Mouse (Mus musculus): ENCODE measurements around the gene Anp32a. TPM values are rescaled to one million over a fixed set of nuclear protein-coding genes. Genes with fewer than 3 reads are reported as not detected.

Anp32a gene
- total and polyA plus RNA-seq, 2 experiments from 2014 or later = 110 to 130 TPM

GRCm38 (mm10) chr9:62368256-62368905 lies 27.3 kb downstream of the Anp32a start:
- no peak for ATAC-seq
- Histone ChIP-seq H3K9ac (no peak overlapping the region), H3K9me3 (ENCODE audit: low read length) (no peaks in the 10 kb centered on the region), H3K4me2 (ENCODE audit: low read depth) (no peak overlapping the region), H3K36me3 (ENCODE audit: insufficient read depth) (peaks cover 13% of the 10 kb centered on the region), H3K27ac (ENCODE audit: low read depth, low read length) (no peak overlapping the region; the same call in 1 of the 2 replicates), H3K4me3 (ENCODE audit: low read depth, low read length) (no peak overlapping the region), H3K27me3 (ENCODE audit: insufficient read depth, low read length) (no peaks in the 10 kb centered on the region), H3K4me1 (ENCODE audit: insufficient read depth) (peaks cover 36% of the 10 kb centered on the region)
- WGBS = 76% methylated on average over 6 of the region's 6 CpGs
- DNase-seq = no peak
- no peak for TF ChIP-seq CTCF (IDR thresholded peaks at IDR 0.05; ENCODE audit: low read depth)

GRCm38 (mm10) chr9:62369172-62369571 lies 28.1 kb downstream of the Anp32a start:
- H3K9ac ChIP-seq = no peak overlapping the region
- no peak for TF ChIP-seq CTCF (IDR thresholded peaks at IDR 0.05; ENCODE audit: low read depth)
- DNase-seq (no peak), ATAC-seq (no peak)
- H3K4me2 ChIP-seq (ENCODE audit: low read depth) = no peak overlapping the region
- WGBS = 90% methylated on average over 6 of the region's 6 CpGs
- H3K27ac ChIP-seq (ENCODE audit: low read depth, low read length) = no peak overlapping the region
- no peaks in the 10 kb centered on the region for H3K27me3 ChIP-seq (ENCODE audit: insufficient read depth, low read length)
- no peak overlapping the region for H3K4me3 ChIP-seq (ENCODE audit: low read depth, low read length)
- H3K36me3 ChIP-seq (ENCODE audit: insufficient read depth) = peaks cover 20% of the 10 kb centered on the region
- no peaks in the 10 kb centered on the region for H3K9me3 ChIP-seq (ENCODE audit: low read length)
- peaks cover 36% of the 10 kb centered on the region for H3K4me1 ChIP-seq (ENCODE audit: insufficient read depth)

- no peak overlapping the region for H3K9ac ChIP-seq
- peaks cover 28% of the 10 kb centered on the region for H3K4me1 ChIP-seq (ENCODE audit: insufficient read depth)
- H3K36me3 ChIP-seq (ENCODE audit: insufficient read depth) = peaks cover 28% of the 10 kb centered on the region
- no peaks in the 10 kb centered on the region for H3K27me3 ChIP-seq (ENCODE audit: insufficient read depth, low read length)
- DNase-seq (no peak), ATAC-seq (no peak)
- no peaks in the 10 kb centered on the region for H3K9me3 ChIP-seq (ENCODE audit: low read length)
- H3K4me2 ChIP-seq (ENCODE audit: low read depth) = no peak overlapping the region
- no peak overlapping the region for H3K27ac ChIP-seq (ENCODE audit: low read depth, low read length)
- H3K4me3 ChIP-seq (ENCODE audit: low read depth, low read length) = no peak overlapping the region
- 68% methylated on average over 9 of the region's 9 CpGs for WGBS
- TF ChIP-seq CTCF (IDR thresholded peaks at IDR 0.05; ENCODE audit: low read depth) = no peak
These were observed 29.1 kb downstream of the Anp32a start for GRCm38 (mm10) chr9:62370186-62370585.

DNA sequence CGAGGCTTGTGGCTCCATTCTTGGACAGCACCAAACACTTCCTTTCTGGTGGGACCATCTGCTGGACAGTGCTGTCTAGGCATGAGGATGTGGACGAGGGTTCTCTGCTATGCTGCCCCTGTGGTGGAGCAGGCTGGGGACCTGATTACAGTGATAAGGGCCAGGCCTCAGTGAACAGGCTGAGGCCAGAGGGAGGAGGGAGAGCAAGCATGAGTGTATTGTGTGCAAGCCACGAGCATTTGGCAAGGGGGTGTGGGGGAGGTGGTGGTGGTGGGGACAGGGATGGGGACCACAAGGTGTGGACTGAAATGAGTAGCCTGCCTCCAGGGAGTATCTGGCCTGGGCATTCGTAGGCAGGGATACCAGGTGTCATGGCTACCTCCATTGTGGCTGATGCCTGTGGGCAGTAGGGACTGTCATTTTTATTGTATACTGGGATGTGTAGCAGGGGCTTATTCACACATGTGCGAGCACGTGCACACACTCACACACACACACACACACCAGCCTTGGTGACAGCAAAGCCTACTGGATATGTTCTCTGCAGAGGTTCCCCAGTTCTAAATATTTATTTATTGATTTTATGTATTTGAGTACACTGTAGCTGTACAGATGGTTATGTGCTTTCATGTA lies 29.7 kb downstream of the Anp32a start:
- H3K9me3 ChIP-seq (ENCODE audit: low read length) = no peaks in the 10 kb centered on the region
- no peak overlapping the region for H3K9ac ChIP-seq
- peaks cover 33% of the 10 kb centered on the region for H3K36me3 ChIP-seq (ENCODE audit: insufficient read depth)
- H3K27me3 ChIP-seq (ENCODE audit: insufficient read depth, low read length) = no peaks in the 10 kb centered on the region
- H3K4me2 ChIP-seq (ENCODE audit: low read depth) = no peak overlapping the region
- no peak overlapping the region for H3K27ac ChIP-seq (ENCODE audit: low read depth, low read length)
- no peak for TF ChIP-seq CTCF (IDR thresholded peaks at IDR 0.05; ENCODE audit: low read depth)
- DNase-seq (no peak), ATAC-seq (no peak)
- H3K4me3 ChIP-seq (ENCODE audit: low read depth, low read length) = no peak overlapping the region
- H3K4me1 ChIP-seq (ENCODE audit: insufficient read depth) = peaks cover 22% of the 10 kb centered on the region
- WGBS = 61% methylated on average over 6 of the region's 6 CpGs

DNA sequence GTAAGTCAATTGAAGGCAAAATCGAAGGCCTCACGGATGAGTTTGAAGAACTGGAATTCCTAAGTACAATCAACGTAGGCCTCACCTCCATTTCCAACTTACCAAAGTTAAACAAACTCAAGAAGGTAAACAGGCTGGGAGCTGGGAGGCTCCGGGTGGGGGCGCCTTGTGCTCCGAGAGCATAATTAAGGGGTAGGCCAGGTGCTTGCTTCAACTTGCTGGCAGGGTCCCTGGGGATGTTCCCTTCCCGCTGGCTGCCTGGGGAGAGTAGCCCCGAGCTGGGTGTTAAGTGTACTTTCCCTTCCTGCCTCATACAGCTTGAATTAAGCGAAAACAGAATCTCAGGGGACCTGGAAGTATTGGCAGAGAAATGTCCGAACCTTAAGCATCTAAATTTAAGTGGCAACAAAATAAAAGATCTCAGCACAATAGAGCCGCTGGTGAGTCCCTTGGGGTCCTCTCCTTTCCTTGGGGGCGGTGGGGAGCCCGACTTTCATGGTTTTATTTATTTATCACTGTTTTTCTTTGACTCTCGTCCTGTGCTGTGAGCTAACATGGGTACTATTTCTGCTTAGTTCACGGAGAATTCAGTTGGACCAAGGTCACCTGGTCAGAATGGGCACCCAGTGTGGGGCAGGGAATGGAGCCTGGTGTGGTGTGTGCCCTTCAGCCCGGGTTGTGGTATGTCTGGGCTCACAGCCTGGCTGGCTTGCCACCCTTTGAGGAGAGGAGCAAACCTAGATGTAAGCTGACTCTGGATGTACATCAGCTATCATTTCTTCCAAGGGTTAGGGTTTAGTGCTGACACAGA lies 30.9 kb downstream of the Anp32a start:
- 76% methylated on average over 16 of the region's 16 CpGs for WGBS
- Histone ChIP-seq H3K4me3 (ENCODE audit: low read depth, low read length) (no peak overlapping the region), H3K4me2 (ENCODE audit: low read depth) (no peak overlapping the region), H3K9ac (no peak overlapping the region), H3K27ac (ENCODE audit: low read depth, low read length) (no peak overlapping the region), H3K9me3 (ENCODE audit: low read length) (no peaks in the 10 kb centered on the region), H3K27me3 (ENCODE audit: insufficient read depth, low read length) (no peaks in the 10 kb centered on the region), H3K4me1 (ENCODE audit: insufficient read depth) (peaks cover 11% of the 10 kb centered on the region; the same call in 1 of the 2 replicates), H3K36me3 (ENCODE audit: insufficient read depth) (peaks cover 45% of the 10 kb centered on the region)
- DNase-seq = no peak
- no peak for TF ChIP-seq CTCF (IDR thresholded peaks at IDR 0.05; ENCODE audit: low read depth)
- no peak for ATAC-seq

DNA sequence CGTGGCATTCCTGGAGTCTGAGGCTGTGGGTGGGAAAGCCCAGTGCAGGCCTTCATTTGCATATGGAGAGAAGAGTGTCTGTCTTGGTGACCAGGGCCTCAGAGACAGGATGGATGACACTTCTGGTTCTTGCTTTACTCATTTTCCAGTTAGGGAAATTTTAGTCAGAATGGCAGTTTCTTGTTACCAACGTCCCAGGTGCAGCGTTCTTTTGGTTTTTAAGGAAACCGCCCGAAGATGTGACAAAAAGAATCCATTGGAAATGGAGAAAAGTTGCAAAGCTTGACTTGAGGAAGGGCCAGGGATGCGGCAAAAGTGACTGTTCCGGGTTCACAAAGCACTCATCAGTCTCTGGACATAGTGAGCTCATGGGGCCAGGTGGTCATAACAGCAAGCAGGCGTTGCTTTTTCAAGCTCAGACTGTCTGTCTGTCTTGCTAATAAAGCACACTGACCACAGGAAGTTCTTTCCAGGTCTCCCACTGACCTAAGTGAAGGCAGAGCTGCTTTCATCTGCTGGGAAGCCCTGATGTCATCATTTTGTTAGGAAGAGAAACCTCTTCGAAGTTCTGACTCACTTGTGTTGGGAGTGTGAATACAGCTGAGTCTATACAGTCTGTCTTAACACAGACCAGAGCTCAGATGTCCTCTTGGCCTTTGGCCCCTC lies 31.6 kb downstream of the Anp32a start:
- WGBS = 85% methylated on average over 9 of the region's 9 CpGs
- no peak for ATAC-seq

More for the DNA sequence above, 31.6 kb downstream of the Anp32a start:
- H3K36me3 ChIP-seq (ENCODE audit: insufficient read depth) = peaks cover 51% of the 10 kb centered on the region
- H3K27me3 ChIP-seq (ENCODE audit: insufficient read depth, low read length) = no peaks in the 10 kb centered on the region
- H3K9me3 ChIP-seq (ENCODE audit: low read length) = no peaks in the 10 kb centered on the region
- no peak overlapping the region for H3K27ac ChIP-seq (ENCODE audit: low read depth, low read length)
- H3K4me2 ChIP-seq (ENCODE audit: low read depth) = no peak overlapping the region
- TF ChIP-seq CTCF (IDR thresholded peaks at IDR 0.05; ENCODE audit: low read depth) = no peak
- DNase-seq = no peak
- H3K4me1 ChIP-seq (ENCODE audit: insufficient read depth) = peaks cover 5% of the 10 kb centered on the region; the same call in 1 of the 2 replicates
- H3K9ac ChIP-seq = no peak overlapping the region
- H3K4me3 ChIP-seq (ENCODE audit: low read depth, low read length) = no peak overlapping the region

All from forebrain, postnatal 0 days (tissue).